Mouse (Mus musculus) cerebellum, adult 9-11 months (tissue): Measurements from ENCODE around the gene Zfand2a.

Source experiments
- DNase-seq: peaks from one replicate; pipeline ENCODE4 v3.0.0; 2022

Gene Zfand2a

GRCm38 (mm10) chr5:139464874-139465273 lies 19.5 kb downstream of the Zfand2a start:
- DNase-seq, result no peak

- peak; percentile 97 for DNase-seq
Measured at GRCm38 (mm10) chr5:139460384-139461067, 23.8 kb downstream of the Zfand2a start, which contains the start of gene 3110082I17Rik. Gene 3110082I17Rik (minus strand): TSS chr5:139460527.

- DNase-seq, result no peak
Measured at GRCm38 (mm10) chr5:139459938-139460337, 24.4 kb downstream of the Zfand2a start.

- DNase-seq, result no peak
Measured at GRCm38 (mm10) chr5:139457241-139457640, 27.1 kb downstream of the Zfand2a start.

- DNase-seq, result no peak
Measured at GRCm38 (mm10) chr5:139455166-139455565, 29.2 kb downstream of the Zfand2a start.

GRCm38 (mm10) chr5:139453031-139453430 lies 31.3 kb downstream of the Zfand2a start:
- no peak for DNase-seq

- no peak for DNase-seq
Measured at GRCm38 (mm10) chr5:139449926-139450325, 34.4 kb downstream of the Zfand2a start.

GRCm38 (mm10) chr5:139449161-139449791 lies 35.1 kb downstream of the Zfand2a start:
- peak; percentile 63 for DNase-seq

GRCm38 (mm10) chr5:139448025-139448424 lies 36.3 kb downstream of the Zfand2a start:
- no peak for DNase-seq

- DNase-seq, result no peak
Measured at GRCm38 (mm10) chr5:139445258-139445657, 39.1 kb downstream of the Zfand2a start.

GRCm38 (mm10) chr5:139442962-139443361 lies 41.4 kb downstream of the Zfand2a start:
- DNase-seq, result no peak

- peak; percentile 52 for DNase-seq
Measured at GRCm38 (mm10) chr5:139442428-139442827, 41.9 kb downstream of the Zfand2a start.

GRCm38 (mm10) chr5:139441726-139442018 lies 42.7 kb downstream of the Zfand2a start:
- no peak for DNase-seq

GRCm38 (mm10) chr5:139440926-139441725 lies 43.2 kb downstream of the Zfand2a start:
- peak; percentile 69 for DNase-seq

- DNase-seq, result peak; percentile 65
Measured at GRCm38 (mm10) chr5:139440451-139440850, 43.9 kb downstream of the Zfand2a start.

GRCm38 (mm10) chr5:139438440-139438839 lies 45.9 kb downstream of the Zfand2a start:
- DNase-seq, result no peak

GRCm38 (mm10) chr5:139437769-139438168 lies 46.6 kb downstream of the Zfand2a start:
- DNase-seq, result no peak

GRCm38 (mm10) chr5:139434940-139435339 lies 49.4 kb downstream of the Zfand2a start:
- DNase-seq, result no peak

GRCm38 (mm10) chr5:139433842-139434568 lies 50.3 kb downstream of the Zfand2a start:
- no peak for DNase-seq

GRCm38 (mm10) chr5:139432747-139433508 lies 51.4 kb downstream of the Zfand2a start:
- DNase-seq, result no peak

- DNase-seq, result no peak
Measured at GRCm38 (mm10) chr5:139432333-139432732, 52.0 kb downstream of the Zfand2a start.

GRCm38 (mm10) chr5:139429818-139430341 lies 54.5 kb downstream of the Zfand2a start:
- no peak for DNase-seq
